Mouse (Mus musculus): ENCODE data around the gene Sel1l3.
A peak's percentile ranks its signal among the peaks of the same experiment; 100 is the strongest.

Sel1l3 gene

GRCm38 (mm10) chr5:53212782-53213710, 681 bp downstream of the Sel1l3 start:
- DNase-seq: no peak

- DNase-seq: no peak
Observed at GRCm38 (mm10) chr5:53212087-53212781, 1.5 kb downstream of the Sel1l3 start.

- no peak for DNase-seq
Observed at GRCm38 (mm10) chr5:53211241-53211640, 2.5 kb downstream of the Sel1l3 start.

GRCm38 (mm10) chr5:53210481-53210880, 3.2 kb downstream of the Sel1l3 start:
- no peak for DNase-seq

GRCm38 (mm10) chr5:53209773-53210172, 4.0 kb downstream of the Sel1l3 start:
- DNase-seq: no peak

GRCm38 (mm10) chr5:53208731-53209130, 5.0 kb downstream of the Sel1l3 start:
- no peak for DNase-seq

- no peak for DNase-seq
Observed at GRCm38 (mm10) chr5:53206575-53206974, 7.2 kb downstream of the Sel1l3 start.

- DNase-seq: no peak
Observed at GRCm38 (mm10) chr5:53202748-53203147, 11.0 kb downstream of the Sel1l3 start.

GRCm38 (mm10) chr5:53200825-53201224, 12.9 kb downstream of the Sel1l3 start:
- no peak for DNase-seq

- no peak for DNase-seq
Observed at GRCm38 (mm10) chr5:53198408-53198807, 15.3 kb downstream of the Sel1l3 start.

GRCm38 (mm10) chr5:53196387-53197088, 17.2 kb downstream of the Sel1l3 start:
- DNase-seq: peak; percentile 82

- peak; percentile 89 for DNase-seq
Observed at GRCm38 (mm10) chr5:53194841-53195240, 18.9 kb downstream of the Sel1l3 start.

- no peak for DNase-seq
Observed at GRCm38 (mm10) chr5:53194421-53194820, 19.3 kb downstream of the Sel1l3 start.

GRCm38 (mm10) chr5:53193092-53194030, 20.4 kb downstream of the Sel1l3 start:
- no peak for DNase-seq

GRCm38 (mm10) chr5:53188608-53189007, 25.1 kb downstream of the Sel1l3 start:
- DNase-seq: no peak

- DNase-seq: no peak
Observed at GRCm38 (mm10) chr5:53187245-53187644, 26.5 kb downstream of the Sel1l3 start.

- no peak for DNase-seq
Observed at GRCm38 (mm10) chr5:53185803-53186202, 27.9 kb downstream of the Sel1l3 start.

GRCm38 (mm10) chr5:53179965-53180364, 33.8 kb downstream of the Sel1l3 start:
- no peak for DNase-seq

GRCm38 (mm10) chr5:53176703-53177102, 37.0 kb downstream of the Sel1l3 start:
- DNase-seq: no peak

- DNase-seq: no peak
Observed at GRCm38 (mm10) chr5:53176075-53176474, 37.7 kb downstream of the Sel1l3 start.

- no peak for DNase-seq
Observed at GRCm38 (mm10) chr5:53175195-53175594, 38.5 kb downstream of the Sel1l3 start.

- DNase-seq: no peak
Observed at GRCm38 (mm10) chr5:53174461-53174860, 39.3 kb downstream of the Sel1l3 start.

Measured in heart, adult 11 months (tissue).